Mouse (Mus musculus) embryonic fibroblast, embryonic 13.5 days (primary cell): Measurements from ENCODE around the gene Rabgap1l. TPM values are rescaled to one million over a fixed set of nuclear protein-coding genes. Genes with fewer than 3 reads are reported as not detected.

Experiments used
- H3K27ac ChIP-seq: 2 replicates; pipeline ENCODE4 v1.5.1; 2012; ENCODE audit warnings: low read length, control low read depth, inconsistent platforms; ENCODE audit not compliant: insufficient read depth
- H3K4me1 ChIP-seq: 2 replicates; pipeline ENCODE4 v1.6.1; 2011; ENCODE audit warnings: low read length; ENCODE audit not compliant: control insufficient read depth, insufficient read depth
- H3K4me3 ChIP-seq: 2 replicates; pipeline ENCODE4 v1.5.1; 2011; ENCODE audit warnings: mild to moderate bottlenecking, control low read depth, low read length; ENCODE audit not compliant: insufficient read depth
- CTCF ChIP-seq: IDR thresholded peaks from 2 replicates; pipeline ENCODE4 v1.5.1; 2011; ENCODE audit warnings: mild to moderate bottlenecking, control low read depth, low read length, moderate library complexity, borderline replicate concordance; ENCODE audit not compliant: insufficient read depth
- POLR2A ChIP-seq: IDR thresholded peaks from 2 replicates; pipeline ENCODE4 v1.6.1; 2011; ENCODE audit warnings: low read depth, mild to moderate bottlenecking, control low read depth, low read length, moderate library complexity
- polyA plus RNA-seq: library from polyadenylated mRNA; stranded (reverse); fragments of >200 nt; gene quantifications from 2 replicates; pipeline ENCODE4 v1.2.4, GENCODE M21; 2011; ENCODE audit warnings: low read depth; ENCODE audit not compliant: missing spikeins, insufficient read length

Rabgap1l gene
- polyA plus RNA-seq, 1 experiment: 43.2 TPM

DNA sequence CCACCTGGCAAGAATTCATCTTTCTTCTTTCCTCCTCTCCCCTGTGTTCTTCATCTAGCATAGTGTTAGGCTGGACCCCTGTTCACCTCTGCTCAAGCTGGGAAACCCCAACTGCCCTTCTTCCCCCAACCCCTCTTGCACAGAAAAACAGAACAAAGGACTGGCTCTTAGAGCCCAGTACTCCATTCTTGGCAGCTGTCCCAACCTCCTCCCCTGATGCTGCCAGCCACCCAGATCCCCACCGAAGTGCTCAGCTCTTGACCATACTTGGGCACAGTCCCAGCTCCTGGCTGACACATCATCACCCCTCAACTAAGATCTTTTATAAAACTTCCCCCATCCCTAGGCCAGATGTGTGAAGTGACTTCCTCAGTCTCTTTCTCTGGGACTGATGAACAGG is 422.5 kb downstream of the Rabgap1l start:
- TF ChIP-seq POLR2A: no peak
- no peak for TF ChIP-seq CTCF
- H3K4me1 ChIP-seq: peaks cover 8% of the 10 kb centered on the region
- no peak overlapping the region for H3K4me3 ChIP-seq
- peak overlapping the region; percentile 49; the same call in 1 of the 2 replicates for H3K27ac ChIP-seq

GRCm38 (mm10) chr1:160366615-160367014 is 426.4 kb downstream of the Rabgap1l start:
- Histone ChIP-seq H3K27ac (no peak overlapping the region), H3K4me1 (peaks cover 8% of the 10 kb centered on the region), H3K4me3 (no peak overlapping the region)
- no peak for TF ChIP-seq CTCF
- no peak for TF ChIP-seq POLR2A

- no peak for TF ChIP-seq POLR2A
- no peak for TF ChIP-seq CTCF
- no peaks in the 10 kb centered on the region for H3K4me1 ChIP-seq
- no peak overlapping the region for H3K27ac ChIP-seq
- no peak overlapping the region for H3K4me3 ChIP-seq
Measured at GRCm38 (mm10) chr1:160357268-160357667, 435.7 kb downstream of the Rabgap1l start.

DNA sequence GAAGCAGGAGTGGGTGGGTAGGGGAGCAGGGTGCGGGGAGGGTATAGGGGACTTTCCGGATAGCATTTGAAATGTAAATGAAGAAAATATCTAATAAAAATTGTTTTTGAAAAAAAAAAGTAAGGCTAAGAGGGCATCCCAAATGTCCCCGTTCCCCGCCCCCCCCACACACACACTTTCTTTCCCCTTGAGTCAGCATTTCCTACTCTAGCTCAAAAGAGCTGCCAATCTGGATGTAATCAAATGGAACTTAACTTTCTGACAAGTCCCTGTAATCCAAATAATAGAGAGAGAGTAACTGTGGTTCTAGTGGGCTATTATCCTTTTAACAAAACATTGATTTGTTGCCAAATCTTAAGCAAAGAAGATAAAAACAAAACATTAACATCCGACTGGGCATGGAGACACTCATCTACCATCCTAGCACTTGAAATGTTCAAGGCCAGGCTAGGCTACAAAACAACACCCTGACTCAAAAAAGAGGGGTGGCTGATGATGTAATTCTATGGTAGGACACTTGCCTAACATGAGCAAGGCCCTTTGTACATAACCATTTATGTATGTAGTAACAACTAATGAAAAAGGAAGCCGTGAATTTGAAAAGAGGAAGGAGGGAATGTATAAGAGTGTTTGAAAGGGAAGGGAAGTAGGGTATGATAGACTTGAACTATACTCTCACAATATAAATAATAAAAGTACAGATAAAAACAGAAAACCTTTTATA is 439.1 kb downstream of the Rabgap1l start:
- H3K4me1 ChIP-seq: no peaks in the 10 kb centered on the region
- H3K27ac ChIP-seq: no peak overlapping the region
- no peak overlapping the region for H3K4me3 ChIP-seq
- no peak for TF ChIP-seq POLR2A
- TF ChIP-seq CTCF: no peak

GRCm38 (mm10) chr1:160352309-160352708 is 440.7 kb downstream of the Rabgap1l start:
- H3K27ac ChIP-seq: no peak overlapping the region
- no peaks in the 10 kb centered on the region for H3K4me1 ChIP-seq
- no peak overlapping the region for H3K4me3 ChIP-seq
- TF ChIP-seq POLR2A (no peak), CTCF (no peak)

DNA sequence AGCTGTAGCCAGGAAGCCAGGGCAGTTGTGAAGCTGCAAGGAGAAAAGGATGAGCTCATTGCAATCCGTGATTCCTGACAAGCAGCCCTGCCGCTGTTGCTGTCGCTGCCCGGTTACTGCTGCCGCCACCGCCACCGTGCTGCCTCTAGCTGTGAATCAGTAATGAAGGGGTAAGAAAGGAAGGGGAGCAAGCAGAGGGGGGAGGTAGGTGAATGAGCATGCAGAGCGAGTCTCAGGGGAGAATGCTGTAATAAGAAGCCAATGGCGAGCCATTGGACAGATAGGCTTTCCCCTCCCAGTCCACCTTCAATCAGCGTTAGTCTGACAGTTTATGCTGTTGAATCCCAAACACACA is 441.2 kb downstream of the Rabgap1l start:
- TF ChIP-seq POLR2A: no peak
- no peak for TF ChIP-seq CTCF
- H3K27ac ChIP-seq: no peak overlapping the region
- H3K4me3 ChIP-seq: peak overlapping the region; percentile 3; the same call in 1 of the 2 replicates
- H3K4me1 ChIP-seq: no peaks in the 10 kb centered on the region

- Histone ChIP-seq H3K4me3 (peak overlapping the region; percentile 3; the same call in 1 of the 2 replicates), H3K4me1 (no peaks in the 10 kb centered on the region), H3K27ac (no peak overlapping the region)
- TF ChIP-seq POLR2A: no peak
- TF ChIP-seq CTCF: no peak
Measured at GRCm38 (mm10) chr1:160351146-160351879, 441.7 kb downstream of the Rabgap1l start.

GRCm38 (mm10) chr1:160340653-160341052 is 452.4 kb downstream of the Rabgap1l start:
- no peak for TF ChIP-seq CTCF
- no peak overlapping the region for H3K4me3 ChIP-seq

DNA sequence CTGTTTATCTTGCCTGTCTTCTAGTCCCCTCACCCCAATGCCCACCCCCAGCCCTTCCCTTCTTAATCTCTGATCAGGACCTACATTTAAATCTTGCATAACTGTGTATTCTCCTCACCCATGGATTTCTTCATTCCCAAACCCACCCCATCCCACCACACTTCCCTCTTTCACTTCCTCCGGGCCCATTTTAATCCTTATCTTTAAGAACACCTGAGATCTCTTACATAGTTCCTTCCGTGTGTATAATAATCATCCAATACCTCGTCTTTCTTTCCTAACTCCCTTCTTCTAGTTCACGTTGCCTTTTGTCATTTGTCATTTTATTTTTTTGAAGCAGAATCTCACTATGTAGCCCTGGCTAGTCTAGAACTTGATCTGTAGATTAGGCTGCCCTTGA is 453.6 kb downstream of the Rabgap1l start:
- H3K4me1 ChIP-seq: no peaks in the 10 kb centered on the region
- H3K27ac ChIP-seq: no peak overlapping the region
- TF ChIP-seq CTCF (no peak), POLR2A (no peak)
- no peak overlapping the region for H3K4me3 ChIP-seq

More at GRCm38 (mm10) chr1:160340653-160341052, 452.4 kb downstream of the Rabgap1l start:
- Histone ChIP-seq H3K27ac (no peak overlapping the region), H3K4me1 (no peaks in the 10 kb centered on the region)

DNA sequence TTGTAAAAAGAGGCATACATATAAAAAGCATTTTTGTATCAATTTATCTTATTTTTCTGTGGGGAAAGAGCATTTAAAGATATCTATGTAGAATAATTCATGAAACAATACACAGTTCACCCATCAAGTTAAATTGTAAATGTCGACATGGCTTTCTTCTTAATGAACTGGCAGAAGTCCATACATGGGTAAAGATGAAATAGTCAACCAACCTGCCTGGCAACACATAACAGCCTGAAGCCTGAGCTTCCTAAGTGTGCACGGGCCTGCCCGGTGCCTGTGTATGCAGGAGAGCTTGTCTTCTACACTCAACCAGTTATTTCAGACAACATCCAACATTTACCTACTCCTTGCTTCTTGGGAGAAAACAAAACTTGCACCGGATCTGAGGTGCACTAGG is 458.2 kb downstream of the Rabgap1l start:
- TF ChIP-seq CTCF (no peak), POLR2A (no peak)
- no peak overlapping the region for H3K4me3 ChIP-seq

More for the DNA sequence above, 458.2 kb downstream of the Rabgap1l start:
- no peaks in the 10 kb centered on the region for H3K4me1 ChIP-seq
- no peak overlapping the region for H3K27ac ChIP-seq
